Mouse (Mus musculus) layer of hippocampus, postnatal 25 days (tissue): ENCODE data around the gene Lsm2. TPM values are rescaled to one million over a fixed set of nuclear protein-coding genes. Genes with fewer than 3 reads are reported as not detected.
"Not testable (repeated sequence)": the region's sequence is repeated elsewhere in the genome, so short reads cannot be mapped to it uniquely, and the experiment has no call there.

Experiments used
- DNase-seq, 2 experiments: peaks; one replicate each; pipeline ENCODE4 v3.0.0; 2022; ENCODE audit warnings: mixed read lengths in 2 of 2, low spot score in 1 of 2; ENCODE audit errors: extremely low spot score in 1 of 2
- total RNA-seq, 2 experiments: library from RNA; stranded (reverse); gene quantifications; 2 replicates each; pipeline ENCODE4 v1.2.3; 2021

Lsm2 gene
- total RNA-seq, 2 experiments from 2014 or later = 18.1 to 19.3 TPM

- DNase-seq = no peak
Observed at GRCm38 (mm10) chr17:34955884-34956283, 25.8 kb upstream of the Lsm2 start.

GRCm38 (mm10) chr17:34956340-34956739, 25.3 kb upstream of the Lsm2 start:
- no peak for DNase-seq

DNA sequence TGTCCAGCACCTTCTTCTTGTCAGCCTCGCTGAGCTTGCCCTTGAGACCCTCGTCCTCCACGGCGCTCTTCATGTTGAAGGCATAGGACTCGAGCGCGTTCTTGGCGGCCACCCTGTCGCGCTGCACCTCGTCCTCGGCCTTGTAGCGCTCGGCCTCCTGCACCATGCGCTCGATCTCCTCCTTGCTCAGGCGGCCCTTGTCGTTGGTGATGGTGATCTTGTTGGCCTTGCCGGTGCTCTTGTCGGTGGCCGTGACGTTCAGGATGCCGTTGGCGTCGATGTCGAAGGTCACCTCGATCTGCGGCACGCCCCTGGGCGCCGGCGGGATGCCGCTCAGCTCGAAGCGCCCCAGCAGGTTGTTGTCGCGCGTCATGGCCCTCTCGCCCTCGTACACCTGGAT, 24.4 kb upstream of the Lsm2 start:
- DNase-seq = not testable (repeated sequence)

DNA sequence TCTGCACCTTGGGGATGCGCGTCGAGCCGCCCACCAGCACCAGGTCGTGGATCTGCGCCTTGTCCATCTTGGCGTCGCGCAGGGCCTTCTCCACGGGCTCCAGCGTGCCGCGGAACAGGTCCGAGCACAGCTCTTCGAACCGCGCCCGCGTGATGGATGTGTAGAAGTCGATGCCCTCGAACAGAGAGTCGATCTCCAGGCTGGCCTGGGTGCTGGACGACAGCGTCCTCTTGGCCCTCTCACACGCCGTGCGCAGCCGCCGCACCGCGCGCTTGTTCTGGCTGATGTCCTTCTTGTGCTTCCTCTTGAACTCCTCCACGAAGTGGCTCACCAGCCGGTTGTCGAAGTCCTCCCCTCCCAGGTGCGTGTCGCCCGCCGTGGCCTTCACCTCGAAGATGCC, 23.7 kb upstream of the Lsm2 start:
- DNase-seq = not testable (repeated sequence)

DNA sequence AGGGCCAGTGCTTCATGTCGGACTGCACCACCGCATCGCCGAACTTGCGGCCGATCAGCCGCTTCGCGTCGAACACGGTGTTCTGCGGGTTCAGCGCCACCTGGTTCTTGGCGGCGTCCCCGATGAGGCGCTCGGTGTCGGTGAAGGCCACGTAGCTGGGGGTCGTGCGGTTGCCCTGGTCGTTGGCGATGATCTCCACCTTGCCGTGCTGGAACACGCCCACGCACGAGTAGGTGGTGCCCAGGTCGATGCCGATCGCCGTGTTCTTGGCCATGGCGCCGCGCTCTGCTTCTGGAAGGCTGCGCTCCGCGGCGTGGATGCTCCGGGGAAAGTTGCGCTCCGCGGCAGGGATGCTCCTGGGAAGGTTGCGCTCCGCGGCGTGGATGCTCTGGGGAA, 22.9 kb upstream of the Lsm2 start:
- DNase-seq = not testable (repeated sequence)

- DNase-seq = peak; percentile 57 to 63
Observed at GRCm38 (mm10) chr17:34959130-34959778, 22.4 kb upstream of the Lsm2 start, which contains the start of gene Hspa1b. TSS of gene Hspa1b (minus strand) at chr17:34959238.

DNA sequence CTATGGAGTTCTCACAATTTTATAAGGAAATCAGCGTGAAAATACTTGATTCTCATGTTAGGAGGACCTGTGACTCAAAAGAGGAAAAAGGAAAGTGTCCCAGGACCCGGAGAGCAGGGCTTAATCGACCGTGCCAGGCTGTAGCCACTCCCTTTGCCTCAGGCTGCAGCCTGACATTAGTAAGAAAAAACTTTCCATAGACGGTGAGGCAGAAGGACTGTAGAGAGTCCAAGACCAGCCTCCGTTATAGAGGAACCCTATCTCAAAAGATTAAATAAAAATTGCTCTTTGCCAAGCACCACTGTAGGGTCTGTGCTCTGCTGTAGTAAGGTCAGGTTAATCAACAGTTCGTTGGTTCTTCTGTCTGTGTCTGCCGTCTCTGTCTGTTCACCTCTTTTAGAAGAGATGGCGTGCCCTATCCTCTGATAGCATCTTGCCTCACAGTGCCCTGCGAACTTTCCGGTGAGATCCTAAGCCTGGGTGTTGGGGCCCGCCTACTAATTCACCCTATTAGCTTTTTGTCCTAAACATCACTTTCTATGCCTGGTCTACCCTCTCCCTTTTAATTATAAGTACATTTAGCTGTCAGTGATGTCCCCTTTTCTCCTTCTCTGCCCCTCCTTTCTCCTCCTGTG, 21.7 kb upstream of the Lsm2 start:
- DNase-seq = no peak

DNA sequence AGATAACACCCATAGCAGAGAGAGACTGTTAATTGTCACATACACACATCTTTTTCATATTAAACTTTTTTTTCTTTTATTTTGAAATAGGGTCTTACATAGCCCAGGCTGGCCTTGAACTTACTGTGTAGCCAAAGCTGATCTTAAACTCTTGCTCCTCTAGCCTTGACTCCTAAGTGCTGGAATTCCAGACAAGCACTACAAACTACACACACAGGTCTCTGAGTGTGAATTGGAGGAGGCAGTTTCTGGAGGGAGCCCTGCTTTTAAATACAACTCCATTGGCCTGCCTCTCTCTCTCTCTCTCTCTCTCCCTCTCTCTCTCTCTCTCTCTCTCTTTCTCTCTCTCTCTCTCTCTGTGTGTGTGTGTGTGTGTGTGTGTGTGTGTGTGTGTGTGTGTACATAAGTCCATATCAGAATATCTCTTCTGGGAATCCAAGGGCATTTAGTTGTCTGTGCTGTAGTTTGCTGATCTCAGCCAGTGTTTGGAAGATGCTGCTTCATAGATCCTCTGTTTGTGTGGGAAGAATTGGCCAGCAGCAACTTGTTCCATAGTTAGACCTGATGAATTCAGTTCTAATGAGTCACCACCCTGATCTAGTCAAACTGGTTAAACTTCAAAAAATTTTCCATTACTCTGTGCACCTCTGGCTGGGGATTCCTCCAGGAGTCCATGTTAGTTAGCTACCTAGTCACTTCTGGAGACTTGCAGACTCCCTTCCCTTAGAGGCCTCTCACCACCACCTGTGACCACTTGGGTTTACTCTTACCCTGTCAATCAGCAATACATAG, 20.8 kb upstream of the Lsm2 start:
- DNase-seq = no peak

DNA sequence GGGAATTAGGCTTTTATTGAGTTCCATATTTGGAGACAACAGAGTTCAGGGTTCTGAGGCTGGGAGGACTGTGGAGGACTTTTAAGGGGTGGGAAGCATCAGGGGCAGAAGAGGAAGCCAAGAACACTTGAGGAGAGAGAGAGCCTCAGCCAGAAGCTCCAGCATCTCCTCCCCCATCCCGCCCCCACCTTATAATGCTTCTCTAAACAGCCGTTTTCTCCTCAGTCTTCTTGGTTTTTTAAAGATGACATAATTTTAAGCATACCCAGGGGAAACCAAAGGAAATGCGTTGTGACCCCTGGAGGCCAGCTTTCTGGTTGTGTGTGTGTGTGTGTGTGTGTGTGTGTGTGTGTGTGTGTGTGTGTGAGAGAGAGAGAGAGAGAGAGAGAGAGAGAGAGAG, 19.5 kb upstream of the Lsm2 start:
- DNase-seq = no peak

DNA sequence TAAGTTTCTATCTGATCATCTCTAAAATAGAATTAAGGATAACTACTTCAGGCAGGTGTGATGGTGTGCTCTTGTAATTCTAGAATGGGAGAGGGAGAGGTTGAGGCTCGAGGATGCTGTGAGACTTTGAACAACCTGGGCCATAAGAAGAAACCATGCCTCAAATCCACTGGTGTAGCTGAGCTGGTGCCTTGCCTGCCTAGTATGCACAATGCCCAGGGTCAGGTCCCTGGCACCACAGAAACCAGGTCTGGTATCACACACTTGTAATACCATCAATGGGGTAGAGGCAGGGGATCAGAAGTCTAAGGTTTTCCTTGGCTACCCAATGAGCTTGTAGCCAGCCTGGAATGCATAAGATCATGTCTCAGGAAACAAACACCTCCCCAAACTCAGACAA, 18.8 kb upstream of the Lsm2 start:
- no peak for DNase-seq

DNA sequence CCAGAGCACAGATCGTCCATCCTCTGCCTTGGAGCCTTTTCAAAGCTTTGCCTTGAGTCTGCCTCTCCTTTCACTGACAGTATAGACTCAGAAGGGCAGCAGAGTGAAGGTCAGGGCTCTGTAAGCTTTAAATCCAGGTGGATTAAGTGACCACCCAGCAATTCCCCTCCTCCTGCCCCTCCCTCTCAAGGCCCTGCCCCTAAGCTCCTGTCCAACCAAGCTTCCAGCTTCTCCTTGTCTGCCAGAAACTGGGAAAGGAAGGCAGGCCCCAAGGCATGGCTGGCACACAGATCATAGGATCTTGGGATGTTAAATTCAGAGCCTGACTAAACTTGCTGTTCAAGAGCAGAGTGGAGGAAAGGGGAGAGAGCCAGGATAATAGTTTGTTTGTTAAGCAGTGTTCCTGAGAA, 17.0 kb upstream of the Lsm2 start:
- no peak for DNase-seq

DNA sequence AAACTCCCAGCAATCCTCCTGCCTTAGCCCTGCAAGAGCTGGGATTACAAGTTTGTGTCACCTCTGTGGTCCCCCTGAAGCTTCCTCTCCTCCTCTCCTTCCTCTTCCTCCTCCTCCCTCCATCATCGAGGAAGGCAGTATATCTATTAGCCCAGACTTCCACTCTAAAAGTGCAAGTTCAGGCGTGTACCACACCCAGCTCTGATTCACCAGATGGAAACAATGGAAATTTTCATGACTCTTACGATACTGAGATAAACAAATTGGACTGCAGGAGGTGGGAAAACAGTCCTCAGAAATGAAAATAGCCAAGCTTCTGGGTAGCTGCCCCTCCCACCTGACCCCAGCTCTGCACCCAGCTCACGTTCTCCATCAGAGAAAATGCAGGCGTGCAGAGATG, 16.0 kb upstream of the Lsm2 start:
- DNase-seq = no peak

DNA sequence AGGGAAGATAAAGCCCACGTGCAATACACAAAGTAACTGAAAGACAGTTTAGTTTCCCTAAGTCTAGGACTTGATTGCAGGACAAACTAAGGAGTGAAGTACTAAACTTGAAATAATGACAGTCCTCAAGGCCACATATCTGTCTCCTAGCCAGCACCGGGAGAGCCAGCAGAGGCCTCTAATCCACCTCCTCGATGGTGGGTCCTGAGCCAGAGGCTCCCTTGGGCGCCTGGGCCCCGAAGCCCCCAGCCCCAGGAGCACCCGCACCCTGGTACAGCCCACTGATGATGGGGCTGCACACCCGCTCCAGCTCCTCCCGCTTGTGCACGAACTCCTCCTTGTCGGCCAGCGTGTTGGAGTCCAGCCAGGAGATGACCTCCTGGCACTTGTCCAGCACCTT, 11.8 kb upstream of the Lsm2 start, which contains the start of gene Gm20481:
Gene Gm20481, plus strand, starts transcription at position 91 of the 400 bp plus-strand sequence.
- DNase-seq = not testable (repeated sequence)

GRCm38 (mm10) chr17:34970850-34971249, 10.8 kb upstream of the Lsm2 start:
- not testable (repeated sequence) for DNase-seq

- DNase-seq = not testable (repeated sequence)
Observed at GRCm38 (mm10) chr17:34971694-34972068, 10.0 kb upstream of the Lsm2 start.

DNA sequence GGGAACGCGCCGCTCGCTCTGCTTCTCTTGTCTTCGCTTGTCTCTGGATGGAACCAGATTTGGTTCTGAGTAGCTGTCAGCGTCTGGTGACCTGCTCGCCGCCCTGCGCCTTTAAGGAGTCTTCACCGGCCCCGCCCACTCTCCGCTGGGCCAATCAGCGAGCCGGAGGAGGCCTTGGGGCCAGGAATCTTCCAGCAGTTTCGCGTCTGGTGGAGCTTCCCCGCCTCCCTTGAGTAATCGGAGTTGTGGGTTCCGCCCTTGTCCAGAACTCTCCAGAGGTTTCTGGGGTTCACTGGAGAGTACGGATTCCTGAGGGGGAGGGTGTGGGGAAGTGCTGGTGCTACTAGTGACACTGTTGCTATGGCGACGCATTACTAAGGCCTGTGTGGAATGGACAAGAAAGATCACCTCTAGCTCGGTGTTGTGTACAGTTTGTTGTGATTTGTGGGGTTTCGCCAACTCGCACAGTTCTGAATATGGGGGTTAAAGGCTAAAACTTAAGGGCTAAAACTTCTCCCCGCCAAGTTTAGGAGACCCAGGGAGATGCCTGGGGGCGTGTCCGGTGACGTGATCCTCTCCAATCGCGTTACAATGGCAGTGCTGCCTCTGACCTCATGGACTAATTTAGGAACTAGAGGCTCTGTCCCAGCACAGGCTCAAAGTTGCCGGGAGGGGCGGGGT, 9.5 kb upstream of the Lsm2 start, which contains the start of the genes Hspa1a and Hspa1l:
Gene Hspa1a, minus strand, starts transcription at position 88 of the 681 bp plus-strand sequence.
Gene Hspa1l, plus strand, starts transcription at position 635 of the 681 bp plus-strand sequence.
- peak; percentile 49 to 53 for DNase-seq

DNA sequence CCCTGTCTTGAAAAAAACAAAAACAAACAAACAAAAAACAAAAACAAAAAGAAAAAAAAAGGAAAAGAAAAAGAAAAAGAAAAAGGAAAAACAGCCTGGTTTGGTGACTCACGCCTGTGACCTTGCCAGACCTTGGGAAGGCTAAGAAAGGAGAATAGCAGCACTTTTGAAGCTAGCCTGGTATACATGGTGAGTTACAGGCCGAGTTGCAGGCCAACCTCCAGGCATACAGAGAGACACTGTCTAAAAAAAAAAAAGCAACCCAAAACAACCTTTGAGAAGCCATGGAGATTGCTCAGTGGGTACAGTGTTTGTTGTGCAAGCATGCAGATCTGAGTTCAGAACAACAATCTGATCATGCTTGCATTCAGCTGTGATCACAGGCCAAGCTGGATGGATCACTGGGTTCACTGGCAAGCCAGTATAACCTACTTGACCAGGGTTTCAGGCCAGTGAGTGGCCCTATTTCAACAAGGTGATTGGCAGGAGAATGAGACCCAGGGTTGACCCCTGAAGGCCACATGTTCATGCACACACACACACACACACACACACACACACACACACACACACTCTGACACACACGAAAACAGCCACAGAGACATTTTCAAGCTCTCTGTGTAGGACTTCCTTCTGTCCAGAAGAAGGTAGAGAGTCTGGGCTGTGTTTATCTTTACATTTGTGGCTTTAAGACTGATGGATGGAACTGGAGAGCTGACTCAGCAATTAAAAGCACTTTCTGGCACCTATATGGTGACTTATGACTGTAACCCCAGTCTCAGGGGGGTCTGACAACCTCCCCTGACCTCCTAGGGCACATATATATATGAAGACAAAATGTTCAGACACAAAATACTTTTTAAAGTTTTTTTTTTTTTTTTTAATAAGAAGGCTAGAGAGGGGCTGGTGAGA, 5.8 kb upstream of the Lsm2 start:
- no peak for DNase-seq

GRCm38 (mm10) chr17:34977000-34977399, 4.7 kb upstream of the Lsm2 start:
- DNase-seq = no peak

- no peak for DNase-seq
Observed at GRCm38 (mm10) chr17:34978239-34978638, 3.4 kb upstream of the Lsm2 start.

DNA sequence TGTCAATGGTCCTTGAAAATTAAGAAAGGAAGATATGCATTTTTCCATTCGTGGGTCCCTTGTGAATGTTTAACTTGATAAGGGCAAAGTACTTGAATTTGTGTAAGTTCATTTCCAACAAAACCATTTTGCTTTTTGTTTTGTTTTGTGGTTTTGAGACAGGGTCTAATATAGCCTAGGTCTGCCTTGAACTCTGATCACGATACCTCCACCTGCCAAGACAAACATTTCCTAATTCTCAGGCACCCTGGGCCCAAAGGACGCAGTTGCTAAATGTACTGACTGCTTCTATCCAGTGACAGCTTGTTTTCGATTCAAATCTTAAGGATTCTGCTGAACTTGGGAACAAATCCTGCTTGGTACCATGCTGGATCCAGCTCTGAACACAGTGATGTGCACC, 2.0 kb upstream of the Lsm2 start:
- no peak for DNase-seq
